Comparison of ENCODE assay signal across 8 mouse cellular contexts in genomic region chr2:156990727-156991431, GRCm38 (mm10). TPM values are rescaled to one million over a fixed set of nuclear protein-coding genes. Genes with fewer than 3 reads are reported as not detected.
DNase-seq lines count a peak whose midpoint lies in the region; ATAC-seq and TF ChIP-seq lines count a peak whose summit lies in the region.

No protein-coding gene starts in this region.

- H3K9me3 ChIP-seq in neural tube, embryonic 11.5 days (ENCODE audit: control insufficient read depth, low read length): no peaks in the 10 kb centered on the region
- no peaks in the 10 kb centered on the region for H3K9me3 ChIP-seq in heart, embryonic 13.5 days
- no peaks in the 10 kb centered on the region for H3K9me3 ChIP-seq in midbrain, postnatal 0 days (ENCODE audit: low read length)

- no peak for DNase-seq in neural tube, embryonic 11.5 days (ENCODE audit: low spot score)
- DNase-seq in neural tube, embryonic 10.5 days (ENCODE audit: extremely low spot score, low spot score): no peak
- peak; percentile 36 for DNase-seq in c-Kit-negative CD71-positive TER-119-positive erythroid progenitor cells, embryonic 14.5 days (ENCODE audit: low read depth, low spot score)
- peak; percentile 41 for DNase-seq in kidney, postnatal 14 days
- peak; percentile 30 for DNase-seq in midbrain, postnatal 0 days (ENCODE audit: low spot score)
- DNase-seq in embryo, embryonic 11 days: no peak
- DNase-seq in ovary, postnatal 14 days (ENCODE audit: low spot score): no peak

- peak overlapping the region; percentile 80 for H3K9ac ChIP-seq in neural tube, embryonic 11.5 days (ENCODE audit: low read length)
- peak overlapping the region; percentile 95 for H3K9ac ChIP-seq in heart, embryonic 13.5 days
- H3K9ac ChIP-seq in midbrain, postnatal 0 days (replicated peaks; ENCODE audit: low read length, poor library complexity, severe bottlenecking): peak overlapping the region; percentile 92

- peak overlapping the region; percentile 93 for H3K4me3 ChIP-seq in neural tube, embryonic 11.5 days (ENCODE audit: low read depth, low read length)
- peak overlapping the region; percentile 95 for H3K4me3 ChIP-seq in heart, embryonic 13.5 days
- peak overlapping the region; percentile 88 for H3K4me3 ChIP-seq in midbrain, postnatal 0 days (ENCODE audit: low read depth, low read length)

- no peaks in the 10 kb centered on the region for H3K27me3 ChIP-seq in neural tube, embryonic 11.5 days (ENCODE audit: control insufficient read depth, insufficient read depth, low read length)
- H3K27me3 ChIP-seq in heart, embryonic 13.5 days (replicated peaks): no peaks in the 10 kb centered on the region
- H3K27me3 ChIP-seq in midbrain, postnatal 0 days (ENCODE audit: insufficient read depth, low read length): no peaks in the 10 kb centered on the region

- no peak overlapping the region for H3K27ac ChIP-seq in neural tube, embryonic 11.5 days (ENCODE audit: low read depth, low read length)
- peak overlapping the region; percentile 78 for H3K27ac ChIP-seq in heart, embryonic 13.5 days (replicated peaks)
- peak overlapping the region; percentile 79 for H3K27ac ChIP-seq in midbrain, postnatal 0 days (ENCODE audit: low read depth, low read length)

- H3K4me2 ChIP-seq in neural tube, embryonic 11.5 days (ENCODE audit: low read depth): peak overlapping the region; percentile 97
- peak overlapping the region; percentile 96 for H3K4me2 ChIP-seq in heart, embryonic 13.5 days
- H3K4me2 ChIP-seq in midbrain, postnatal 0 days (ENCODE audit: low read depth, low read length, poor library complexity, severe bottlenecking): peak overlapping the region; percentile 87

- ATAC-seq in neural tube, embryonic 11.5 days (ENCODE audit: insufficient read depth, low FRiP score, low TSS enrichment): no peak
- no peak for ATAC-seq in heart, embryonic 13.5 days (ENCODE audit: extremely low read depth, insufficient number of reproducible peaks, low FRiP score, low TSS enrichment)
- ATAC-seq in midbrain, postnatal 0 days (ENCODE audit: low FRiP score): no peak

- no peak for TF ChIP-seq CTCF in midbrain, postnatal 0 days (IDR thresholded peaks at IDR 0.05)

- H3K36me3 ChIP-seq in neural tube, embryonic 11.5 days (ENCODE audit: control insufficient read depth, insufficient read depth, low read length): 0 out of 2 replicates have a peak, but pooled peaks cover 2% of the 10 kb centered on the region
- H3K36me3 ChIP-seq in heart, embryonic 13.5 days: peaks cover 26% of the 10 kb centered on the region
- H3K36me3 ChIP-seq in midbrain, postnatal 0 days (ENCODE audit: insufficient read depth, low read length): no peaks in the 10 kb centered on the region; the same call in 1 of the 2 replicates

- 4% methylated on average over 16 of the region's 16 CpGs for WGBS in neural tube, embryonic 11.5 days
- WGBS in heart, embryonic 13.5 days: 2% methylated on average over 16 of the region's 16 CpGs
- WGBS in midbrain, postnatal 0 days: 3% methylated on average over 16 of the region's 16 CpGs

- peaks cover 7% of the 10 kb centered on the region for H3K4me1 ChIP-seq in neural tube, embryonic 11.5 days (ENCODE audit: control insufficient read depth, insufficient read depth, low read length)
- peaks cover 29% of the 10 kb centered on the region for H3K4me1 ChIP-seq in heart, embryonic 13.5 days
- H3K4me1 ChIP-seq in midbrain, postnatal 0 days (ENCODE audit: insufficient read depth, low read length): peaks cover 9% of the 10 kb centered on the region

RNA-seq across cellular contexts. Expression of gene Ndrg3, which starts 1.0 kb away (rescaled TPM):
- polyA plus RNA-seq in neural tube, embryonic 11.5 days (2014; fragmentation: Nextera tagmentation; extraction: Ambion mirVana): 54.2 and 58.9 TPM in 2 replicates
- polyA plus RNA-seq in heart, embryonic 13.5 days (2015; fragmentation: Nextera tagmentation; extraction: Ambion mirVana): 28.6 and 30.4 TPM in 2 replicates
- total RNA-seq in midbrain, postnatal 0 days (2014; rRNA removed): 141 and 178 TPM in 2 replicates
- 160 and 169 TPM in 2 replicates for polyA plus RNA-seq in midbrain, postnatal 0 days (2015; fragmentation: Nextera tagmentation; extraction: Ambion mirVana)

RNA-seq across cellular contexts. Expression of gene Dsn1, which starts 16.1 kb away (rescaled TPM):
- 41.6 and 48.7 TPM in 2 replicates for polyA plus RNA-seq in neural tube, embryonic 11.5 days (2014; fragmentation: Nextera tagmentation; extraction: Ambion mirVana)
- polyA plus RNA-seq in heart, embryonic 13.5 days (2015; fragmentation: Nextera tagmentation; extraction: Ambion mirVana): 30.2 and 33.6 TPM in 2 replicates
- 5.3 and 8.8 TPM in 2 replicates for total RNA-seq in midbrain, postnatal 0 days (2014; rRNA removed)
- polyA plus RNA-seq in midbrain, postnatal 0 days (2015; fragmentation: Nextera tagmentation; extraction: Ambion mirVana): 7.2 and 7.8 TPM in 2 replicates

Comparison
In these comparisons a context has a peak if more than half of its experiments do, and no peak if none do; other contexts are left out.
1. DNase-seq: peak in c-Kit-negative CD71-positive TER-119-positive erythroid progenitor cells, embryonic 14.5 days (single experiment), kidney, postnatal 14 days (single experiment) and midbrain, postnatal 0 days (single experiment); none in neural tube, embryonic 11.5 days (single experiment), neural tube, embryonic 10.5 days (single experiment), embryo, embryonic 11 days (single experiment) and ovary, postnatal 14 days (single experiment).
2. Peak in every context shown above with its lines, with median percentiles within 50 percentile points of each other: H3K4me2 ChIP-seq, H3K4me3 ChIP-seq and H3K9ac ChIP-seq.